Mouse (Mus musculus) c-Kit-positive CD71-positive TER-119-positive erythroid progenitor cells, embryonic 14.5 days (primary cell): ENCODE data around the gene Tpm3-rs7.
"Not testable (repeated sequence)": the region's sequence is repeated elsewhere in the genome, so short reads cannot be mapped to it uniquely, and the experiment has no call there.

Source experiments
- DNase-seq: peaks from one replicate; pipeline ENCODE4 v3.0.0-alpha.2; 2013; ENCODE audit warnings: low spot score

Gene Tpm3-rs7

GRCm38 (mm10) chr14:113314499-113314898 lies at the start of gene Tpm3-rs7:
Gene Tpm3-rs7, plus strand, starts transcription at chr14:113314608.
- DNase-seq: not testable (repeated sequence)

DNA sequence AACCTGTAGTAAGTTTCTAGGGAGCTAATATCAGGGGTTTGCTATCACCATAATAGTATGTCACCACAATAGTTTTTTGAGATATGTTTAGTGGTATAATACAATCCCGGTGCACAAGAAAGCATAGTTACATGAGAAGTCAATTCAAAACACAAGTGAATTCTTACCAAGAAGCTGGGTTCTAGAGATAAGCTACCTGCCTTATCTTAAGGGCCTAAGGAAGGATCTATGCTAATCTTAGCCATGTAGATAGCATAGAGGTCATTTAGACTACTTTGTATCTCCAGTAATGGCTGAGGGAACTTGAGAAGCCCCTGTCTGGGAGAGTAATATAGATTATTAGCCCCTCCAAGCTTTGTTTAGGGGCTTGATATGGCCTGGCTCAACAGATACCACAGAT lies 2.6 kb downstream of the Tpm3-rs7 start:
- DNase-seq: no peak

GRCm38 (mm10) chr14:113363361-113363760 lies 49.0 kb downstream of the Tpm3-rs7 start:
- no peak for DNase-seq
